Mouse (Mus musculus) midbrain, postnatal 0 days (tissue): ENCODE measurements at regions not wholly inside any gene's neighbourhood (a gene's known extent, or its start where the extent isn't known, plus 50 kb on each side); places are given as distances from the start of the nearest gene placed in this dataset.

Source experiments
- ATAC-seq: fragments of 200-750 bp; cut with Nextera tagmentation; 2 replicates; pipeline ENCODE4 v1.8.0; 2017; ENCODE audit warnings: moderate number of reproducible peaks, mild to moderate bottlenecking, moderate TSS enrichment, moderate library complexity; ENCODE audit not compliant: low FRiP score
- DNase-seq: peaks from one replicate; pipeline ENCODE4 v3.0.0-alpha.2; 2015; ENCODE audit warnings: low spot score
- H3K27ac ChIP-seq: fragments of 300-500 bp; sonication (generic); 2 replicates; pipeline ENCODE4 v1.5.1; 2014; ENCODE audit warnings: low read depth, mild to moderate bottlenecking, low read length, mixed read lengths
- H3K27me3 ChIP-seq: fragments of 300-500 bp; sonication (generic); 2 replicates; pipeline ENCODE4 v1.6.1; 2014; ENCODE audit warnings: low read length, control low read depth, mixed read lengths; ENCODE audit not compliant: insufficient read depth
- H3K36me3 ChIP-seq: fragments of 300-500 bp; sonication (generic); 2 replicates; pipeline ENCODE4 v1.6.1; 2014; ENCODE audit warnings: low read length, control low read depth, mixed read lengths; ENCODE audit not compliant: insufficient read depth
- H3K4me1 ChIP-seq: fragments of 300-500 bp; sonication (generic); 2 replicates; pipeline ENCODE4 v1.6.1; 2014; ENCODE audit warnings: mild to moderate bottlenecking, control low read depth, antibody characterized with exemption, low read length, mixed read lengths; ENCODE audit not compliant: insufficient read depth
- H3K4me2 ChIP-seq: fragments of 300-500 bp; sonication (generic); 2 replicates; pipeline ENCODE4 v1.6.1; 2014; ENCODE audit warnings: low read depth, mild to moderate bottlenecking, low read length, mixed read lengths; ENCODE audit not compliant: poor library complexity, severe bottlenecking
- H3K4me3 ChIP-seq: fragments of 300-500 bp; sonication (generic); 2 replicates; pipeline ENCODE4 v1.5.1; 2014; ENCODE audit warnings: low read depth, mild to moderate bottlenecking, low read length, moderate library complexity
- H3K9ac ChIP-seq: fragments of 300-500 bp; sonication (generic); replicated peaks from 2 replicates; pipeline ENCODE4 v1.6.1; 2014; ENCODE audit warnings: mild to moderate bottlenecking, low read length, moderate library complexity, mixed read lengths; ENCODE audit not compliant: poor library complexity, severe bottlenecking
- H3K9me3 ChIP-seq: fragments of 300-500 bp; sonication (generic); 2 replicates; pipeline ENCODE4 v1.6.1; 2016; ENCODE audit warnings: low read length, control low read depth
- CTCF ChIP-seq: IDR thresholded peaks from 2 replicates; pipeline ENCODE4 v1.5.1; 2016; ENCODE audit warnings: antibody characterized with exemption, mild to moderate bottlenecking
- WGBS: fragments of 180-500 bp; shearing (Covaris S2); extraction: QIAGEN DNeasy Blood & Tissue Kit; methylation state at CpG from one replicate; pipeline ENCODE4 v1.1.7; 2014; 5-methylcytosine and 5-hydroxymethylcytosine counted together

DNA sequence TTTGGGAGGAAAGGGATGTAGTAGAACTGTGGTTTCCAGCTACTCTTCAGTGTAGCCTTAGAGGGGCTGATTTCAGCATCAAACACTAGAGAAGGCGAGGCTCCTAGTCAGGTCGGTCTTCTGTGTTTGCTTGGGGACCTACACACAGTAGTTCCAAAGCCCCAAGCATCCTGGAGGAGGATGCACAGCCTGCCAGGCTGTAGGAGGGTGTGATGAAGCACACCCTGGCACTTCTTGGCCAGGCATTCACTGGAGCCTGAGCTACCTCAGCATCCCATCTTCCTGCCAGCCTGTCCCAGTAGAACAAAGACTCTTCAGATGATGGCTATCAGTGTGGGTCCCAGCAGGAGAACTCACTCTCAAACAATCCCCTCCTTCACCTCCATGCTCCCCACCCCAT, 233.4 kb upstream of the Tbx18 start:
- 81% methylated on average over 2 of the region's 2 CpGs for WGBS
- no peaks in the 10 kb centered on the region for H3K4me1 ChIP-seq
- no peak for TF ChIP-seq CTCF
- no peak overlapping the region for H3K27ac ChIP-seq
- no peak for DNase-seq
- no peaks in the 10 kb centered on the region for H3K36me3 ChIP-seq
- no peak for ATAC-seq
- no peaks in the 10 kb centered on the region for H3K27me3 ChIP-seq
- no peaks in the 10 kb centered on the region for H3K9me3 ChIP-seq
- no peak overlapping the region for H3K4me3 ChIP-seq
- no peak overlapping the region for H3K9ac ChIP-seq
- H3K4me2 ChIP-seq = no peak overlapping the region

GRCm38 (mm10) chr9:87965103-87965780, 234.2 kb upstream of the Tbx18 start:
- Histone ChIP-seq H3K27me3 (no peaks in the 10 kb centered on the region), H3K36me3 (no peaks in the 10 kb centered on the region), H3K9me3 (no peaks in the 10 kb centered on the region), H3K4me2 (no peak overlapping the region), H3K4me3 (no peak overlapping the region), H3K4me1 (no peaks in the 10 kb centered on the region), H3K9ac (no peak overlapping the region), H3K27ac (no peak overlapping the region)
- ATAC-seq = no peak
- DNase-seq = no peak
- no peak for TF ChIP-seq CTCF
- WGBS = 79% methylated on average over 3 of the region's 3 CpGs

DNA sequence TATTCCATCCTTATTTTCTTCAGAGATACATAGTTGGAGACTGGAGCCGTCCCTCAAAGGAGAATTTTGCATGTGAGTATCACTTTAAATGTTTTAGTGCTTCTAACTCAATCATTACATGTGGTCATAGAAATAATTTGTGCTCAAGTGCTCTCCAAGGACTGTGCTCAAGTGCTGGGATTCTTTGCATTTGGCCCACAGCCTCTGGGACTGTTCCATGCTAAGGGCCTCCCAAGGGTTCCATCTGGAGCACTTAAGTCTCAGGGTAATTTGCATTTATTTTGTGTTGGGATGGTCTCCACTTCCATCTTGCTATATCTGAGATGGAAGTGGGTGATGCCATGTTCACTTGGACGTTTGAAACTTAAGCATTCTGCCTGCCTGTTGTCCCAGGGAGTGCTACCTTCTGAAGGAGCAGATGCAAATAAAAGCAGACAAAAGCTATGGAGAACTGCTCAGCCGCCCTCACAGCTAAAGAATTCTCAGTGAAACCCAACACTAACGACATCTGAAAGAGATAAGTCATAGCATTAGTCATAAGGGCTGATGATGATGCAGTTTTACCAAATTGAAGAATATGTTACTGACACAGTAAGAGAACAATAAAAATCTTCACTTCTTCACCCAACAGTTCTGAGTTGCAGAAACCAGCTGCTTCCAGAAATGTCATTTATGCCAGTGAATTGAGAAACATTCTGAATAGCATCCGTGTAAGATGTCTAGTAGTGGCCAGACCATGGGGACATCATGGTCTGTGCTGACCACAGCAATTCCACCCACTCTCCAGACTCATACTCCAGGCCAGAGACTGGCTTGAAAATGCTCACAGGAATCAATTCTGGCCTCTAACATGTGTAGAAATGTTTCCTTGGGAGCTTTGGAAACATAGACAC, 237.4 kb upstream of the Tbx18 start:
- WGBS = 66% methylated on average over 5 of the region's 5 CpGs
- ATAC-seq = no peak
- H3K27me3 ChIP-seq = no peaks in the 10 kb centered on the region
- no peak for DNase-seq
- H3K27ac ChIP-seq = no peak overlapping the region
- H3K4me3 ChIP-seq = no peak overlapping the region
- H3K9me3 ChIP-seq = no peaks in the 10 kb centered on the region
- no peaks in the 10 kb centered on the region for H3K4me1 ChIP-seq
- H3K36me3 ChIP-seq = no peaks in the 10 kb centered on the region
- TF ChIP-seq CTCF = no peak
- H3K4me2 ChIP-seq = no peak overlapping the region
- no peak overlapping the region for H3K9ac ChIP-seq

DNA sequence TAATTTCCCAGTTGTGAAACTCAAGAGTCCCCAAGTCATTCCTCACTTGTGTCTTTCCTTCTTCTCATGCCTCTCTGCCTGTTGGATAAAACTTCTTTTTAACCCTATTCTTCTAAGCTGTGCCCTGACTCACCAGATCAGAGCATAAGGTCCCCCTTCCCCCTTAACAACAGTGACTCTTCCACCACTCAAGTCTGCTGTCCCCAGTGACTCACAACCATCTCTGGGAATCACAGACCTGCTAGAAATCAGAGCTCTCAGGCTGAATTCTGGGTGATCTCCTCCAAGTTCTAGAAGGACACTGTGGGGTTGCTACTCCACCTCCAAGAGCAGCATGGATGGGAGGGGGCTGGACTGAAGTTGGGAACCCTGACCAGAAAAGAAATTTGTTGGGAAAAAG, 239.5 kb upstream of the Tbx18 start:
- H3K4me2 ChIP-seq = no peak overlapping the region
- TF ChIP-seq CTCF = no peak
- no peak overlapping the region for H3K4me3 ChIP-seq
- no peaks in the 10 kb centered on the region for H3K27me3 ChIP-seq
- ATAC-seq (no peak), DNase-seq (no peak)
- H3K4me1 ChIP-seq = no peaks in the 10 kb centered on the region
- H3K27ac ChIP-seq = no peak overlapping the region
- H3K36me3 ChIP-seq = no peaks in the 10 kb centered on the region
- no peaks in the 10 kb centered on the region for H3K9me3 ChIP-seq
- H3K9ac ChIP-seq = no peak overlapping the region

DNA sequence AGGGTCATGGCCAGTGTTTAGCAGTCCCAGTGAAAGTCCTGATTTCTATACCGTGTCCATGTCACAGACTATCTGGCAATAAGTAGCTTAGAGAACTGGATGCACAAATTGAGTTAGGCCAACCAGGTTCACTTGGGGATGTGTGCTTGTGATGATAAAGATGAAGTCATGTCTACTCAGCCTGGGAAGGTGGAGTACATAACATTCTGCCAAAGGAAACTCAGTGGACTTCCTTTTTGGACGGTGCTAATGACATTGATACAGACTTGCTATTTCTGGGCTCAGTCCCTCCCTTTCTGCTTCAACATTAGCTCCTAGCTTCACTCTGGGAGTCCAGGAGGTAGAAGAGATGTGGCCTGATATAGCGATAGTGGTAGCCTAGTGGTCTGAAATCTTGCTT, 240.7 kb upstream of the Tbx18 start:
- 93% methylated on average over 3 of the region's 3 CpGs for WGBS

GRCm38 (mm10) chr9:87973531-87973930, 242.5 kb upstream of the Tbx18 start:
- Histone ChIP-seq H3K27me3 (no peaks in the 10 kb centered on the region), H3K4me2 (no peak overlapping the region), H3K27ac (no peak overlapping the region), H3K4me3 (no peak overlapping the region), H3K9ac (no peak overlapping the region), H3K9me3 (no peaks in the 10 kb centered on the region), H3K36me3 (no peaks in the 10 kb centered on the region), H3K4me1 (no peaks in the 10 kb centered on the region)
- TF ChIP-seq CTCF = peak; percentile 58
- 40% methylated on average over 6 of the region's 6 CpGs for WGBS
- DNase-seq (no peak), ATAC-seq (no peak)

More for the DNA sequence above, 240.7 kb upstream of the Tbx18 start:
- ATAC-seq = no peak
- no peak overlapping the region for H3K4me2 ChIP-seq
- H3K4me1 ChIP-seq = no peaks in the 10 kb centered on the region
- no peak overlapping the region for H3K9ac ChIP-seq
- no peak overlapping the region for H3K4me3 ChIP-seq
- H3K9me3 ChIP-seq = no peaks in the 10 kb centered on the region
- no peak for DNase-seq
- no peak overlapping the region for H3K27ac ChIP-seq
- H3K36me3 ChIP-seq = no peaks in the 10 kb centered on the region
- no peaks in the 10 kb centered on the region for H3K27me3 ChIP-seq
- TF ChIP-seq CTCF = no peak
